ENCODE assay signal across 11 mouse cellular contexts in genomic region chr4:43244022-43244421, GRCm38 (mm10). TPM values are rescaled to one million over a fixed set of nuclear protein-coding genes. Genes with fewer than 3 reads are reported as not detected.
DNase-seq lines count a peak whose midpoint lies in the region; ATAC-seq and TF ChIP-seq lines count a peak whose summit lies in the region.
"Had no signal": no experiment of that assay in that cellular context is flagged by ENCODE, and none has a peak within 500 bp of the region (broad histone marks: within the 10 kb centered on the region; RNA-seq: fewer than 3 reads in every experiment).

No protein-coding gene starts in this region.

- no peak overlapping the region for H3K27ac ChIP-seq in heart, embryonic 10.5 days
- H3K27ac ChIP-seq in liver, postnatal 0 days (ENCODE audit: low read depth): no peak overlapping the region
- no peak overlapping the region for H3K27ac ChIP-seq in liver, embryonic 12.5 days
- H3K27ac ChIP-seq: embryonic facial prominence, embryonic 12.5 days had no signal

- H3K9me3 ChIP-seq in heart, embryonic 10.5 days: no peaks in the 10 kb centered on the region
- no peaks in the 10 kb centered on the region for H3K9me3 ChIP-seq in liver, postnatal 0 days (ENCODE audit: low read length)
- H3K9me3 ChIP-seq in liver, embryonic 12.5 days (replicated peaks): no peaks in the 10 kb centered on the region
- H3K9me3 ChIP-seq: embryonic facial prominence, embryonic 12.5 days had no signal

- H3K27me3 ChIP-seq in heart, embryonic 10.5 days (ENCODE audit: insufficient read depth, poor library complexity, severe bottlenecking): no peaks in the 10 kb centered on the region
- H3K27me3 ChIP-seq in liver, postnatal 0 days (ENCODE audit: insufficient read depth, low read length): no peaks in the 10 kb centered on the region
- H3K27me3 ChIP-seq in liver, embryonic 12.5 days (replicated peaks): no peaks in the 10 kb centered on the region
- H3K27me3 ChIP-seq: embryonic facial prominence, embryonic 12.5 days had no signal

- no peak for TF ChIP-seq EP300 in liver, postnatal 0 days (IDR thresholded peaks at IDR 0.05; ENCODE audit: low read depth)

- TF ChIP-seq CTCF in liver, postnatal 0 days (IDR thresholded peaks at IDR 0.05; ENCODE audit: low read depth): peak; percentile 28

- H3K4me2 ChIP-seq in liver, postnatal 0 days (ENCODE audit: low read depth, low read length): no peak overlapping the region
- H3K4me2 ChIP-seq in liver, embryonic 12.5 days: no peak overlapping the region
- H3K4me2 ChIP-seq: embryonic facial prominence, embryonic 12.5 days had no signal

- H3K36me3 ChIP-seq in heart, embryonic 10.5 days: peaks cover 5% of the 10 kb centered on the region; the same call in 1 of the 2 replicates
- no peaks in the 10 kb centered on the region for H3K36me3 ChIP-seq in liver, postnatal 0 days (replicated peaks; ENCODE audit: insufficient read depth, low read length)
- H3K36me3 ChIP-seq in liver, embryonic 12.5 days: no peaks in the 10 kb centered on the region
- H3K36me3 ChIP-seq: embryonic facial prominence, embryonic 12.5 days had no signal

- no peak overlapping the region for H3K9ac ChIP-seq in liver, postnatal 0 days (replicated peaks)
- no peak overlapping the region for H3K9ac ChIP-seq in liver, embryonic 12.5 days
- H3K9ac ChIP-seq: embryonic facial prominence, embryonic 12.5 days had no signal

- WGBS in heart, embryonic 10.5 days: 67% methylated on average over 2 of the region's 2 CpGs
- 47% methylated on average over 2 of the region's 2 CpGs for WGBS in liver, postnatal 0 days (ENCODE audit: insufficient replicate concordance)
- 53% methylated on average over 2 of the region's 2 CpGs for WGBS in liver, embryonic 12.5 days (ENCODE audit: insufficient replicate concordance)

- ATAC-seq in liver, postnatal 0 days: no peak
- no peak for ATAC-seq in liver, embryonic 12.5 days
- no peak for ATAC-seq in inflammation-experienced regulatory T-cells, adult 6 months

- peaks cover 3% of the 10 kb centered on the region; the same call in 1 of the 2 replicates for H3K4me1 ChIP-seq in heart, embryonic 10.5 days
- no peaks in the 10 kb centered on the region for H3K4me1 ChIP-seq in liver, postnatal 0 days (ENCODE audit: insufficient read depth)
- H3K4me1 ChIP-seq in liver, embryonic 12.5 days: no peaks in the 10 kb centered on the region
- H3K4me1 ChIP-seq: embryonic facial prominence, embryonic 12.5 days had no signal

- no peak overlapping the region for H3K4me3 ChIP-seq in heart, embryonic 10.5 days
- H3K4me3 ChIP-seq in liver, postnatal 0 days (ENCODE audit: low read depth, low read length): no peak overlapping the region
- no peak overlapping the region for H3K4me3 ChIP-seq in liver, embryonic 12.5 days
- H3K4me3 ChIP-seq: embryonic facial prominence, embryonic 12.5 days had no signal

- peak; percentile 12 for DNase-seq in heart, postnatal 4 days
- no peak for DNase-seq in heart, embryonic 10.5 days (ENCODE audit: low spot score)
- DNase-seq in liver, postnatal 0 days: no peak
- DNase-seq in brain, embryonic 18.5 days (ENCODE audit: low read depth, low spot score): peak; percentile 16
- peak; percentile 58 to 60 for DNase-seq in right cerebral cortex, postnatal 10 days (ENCODE audit: low spot score in 2 of 2)
- no peak for DNase-seq in T-cell, adult 2 months (ENCODE audit: low spot score)
- DNase-seq: liver; thymus, postnatal 36 days had no signal

RNA-seq across cellular contexts. Expression of gene Atp8b5, which starts 22.9 kb away (rescaled TPM):
- total RNA-seq in heart, postnatal 4 days (2021): under 1 TPM; 0.05 to 0.14 TPM
- polyA plus RNA-seq in heart, embryonic 10.5 days (2016; fragmentation: Nextera tagmentation; extraction: Ambion mirVana): 0.10 and 0.46 TPM in 2 replicates
- 0.02 and 0.13 TPM in 2 replicates for polyA plus RNA-seq in liver, postnatal 0 days (2015; fragmentation: Nextera tagmentation; extraction: Ambion mirVana)
- 0.07 and 0.27 TPM in 2 replicates for polyA plus RNA-seq in liver, embryonic 12.5 days (2016; fragmentation: Nextera tagmentation; extraction: Ambion mirVana)
- not detected for polyA plus RNA-seq in inflammation-experienced regulatory T-cells, adult 6 months (2017; shearing (Covaris generic))

Comparison
In these comparisons a context has a peak if more than half of its experiments do, and no peak if none do; other contexts are left out.
1. DNase-seq: peak in heart, postnatal 4 days (single experiment), brain, embryonic 18.5 days (single experiment) and right cerebral cortex, postnatal 10 days (2 of 2); none in heart, embryonic 10.5 days (single experiment), liver, postnatal 0 days (single experiment) and T-cell, adult 2 months (single experiment).